Mouse (Mus musculus): ENCODE data around the gene Ccnf. TPM values are rescaled to one million over a fixed set of nuclear protein-coding genes. Genes with fewer than 3 reads are reported as not detected.

Ccnf gene
- polyA plus RNA-seq, 1 experiment from 2014 or later: 12.9 TPM

DNA sequence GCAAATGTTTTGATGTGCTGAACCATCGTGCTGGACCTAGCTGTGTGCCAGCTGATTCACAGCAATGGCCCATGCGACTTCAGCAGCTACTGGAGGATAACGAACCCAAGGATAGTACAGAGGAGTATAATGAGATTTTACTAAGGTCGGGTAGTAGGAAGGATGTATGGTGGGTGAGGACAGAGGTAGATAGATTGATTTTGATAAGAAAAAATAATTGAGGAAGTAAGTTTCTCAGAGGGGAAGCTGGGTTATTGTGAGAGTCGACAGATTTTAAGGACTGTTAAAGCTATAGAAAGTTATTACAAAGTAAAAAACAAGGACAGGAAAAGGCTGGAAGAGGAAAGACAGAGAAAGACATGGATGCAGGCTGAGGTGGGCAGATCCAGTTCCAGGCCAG is 8.4 kb upstream of the Ccnf start:
- no peak for ATAC-seq
- H3K27me3 ChIP-seq: no peaks in the 10 kb centered on the region
- in situ Hi-C loops (cut with MboI; ENCODE audit: low pct_unique_long_range_greater_than_20kb): no loop called here
- ChIA-PET POLR2A (no interaction called here), CTCF (interaction anchor here (1.2 kb wide), 1 partner anchor 9 kb away, joined by 3 read pairs; no protein-coding TSS in a partner anchor)
- DNase-seq (ENCODE audit: low read depth, low spot score): no peak
- no peak for TF ChIP-seq CTCF (IDR thresholded peaks at IDR 0.05)

DNA sequence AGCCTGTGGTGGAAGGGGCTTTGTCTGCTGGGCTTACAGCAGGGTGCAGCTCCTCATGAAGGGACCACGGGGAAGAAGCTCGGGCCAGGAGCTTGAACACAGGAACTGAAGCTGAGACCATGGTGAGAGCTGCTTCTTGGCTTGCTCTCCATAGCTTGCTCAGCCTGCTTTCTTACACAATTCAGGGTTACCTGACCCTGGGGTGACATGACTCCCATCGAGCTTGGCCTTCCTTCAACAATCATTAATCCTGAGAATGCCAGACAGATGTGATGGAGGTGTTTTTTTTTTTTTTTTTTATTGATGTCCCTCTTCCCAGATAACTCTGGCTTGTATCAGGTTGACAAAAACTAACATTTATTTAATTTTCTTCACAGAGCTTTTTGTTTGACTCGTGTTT is 7.7 kb upstream of the Ccnf start:
- DNase-seq (ENCODE audit: low read depth, low spot score): no peak
- no peak for TF ChIP-seq CTCF (IDR thresholded peaks at IDR 0.05)
- no peaks in the 10 kb centered on the region for H3K27me3 ChIP-seq
- ATAC-seq: no peak
- POLR2A ChIA-PET: interaction anchor here (0.7 kb wide), 2 partner anchors 28 to 262 kb away, joined by 3 to 5 read pairs; no protein-coding TSS in a partner anchor
- in situ Hi-C loops (cut with MboI; ENCODE audit: low pct_unique_long_range_greater_than_20kb): no loop called here
- CTCF ChIA-PET: interaction anchor here (1.2 kb wide), 1 partner anchor 9 kb away, joined by 3 read pairs; no protein-coding TSS in a partner anchor

DNA sequence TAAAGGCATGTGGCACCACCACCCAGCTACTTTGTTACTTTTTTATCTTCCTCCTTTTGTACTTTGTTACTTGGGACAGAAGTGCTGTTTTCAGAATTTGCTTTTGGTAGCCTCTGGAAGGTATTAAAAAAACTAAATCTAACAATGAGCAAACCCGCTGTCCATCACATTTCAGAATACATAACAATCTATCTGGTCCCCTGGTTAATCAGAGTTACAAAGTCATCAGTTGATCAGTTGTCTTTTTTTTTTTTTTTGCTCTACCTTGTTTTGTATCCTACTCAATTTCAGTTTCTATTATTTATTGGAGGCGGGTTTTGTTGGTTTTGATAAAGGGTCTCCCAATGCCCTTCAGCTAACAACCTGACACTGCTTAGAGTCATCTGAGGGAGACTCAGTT is 1.0 kb upstream of the Ccnf start:
- ATAC-seq (no peak), DNase-seq (ENCODE audit: low read depth, low spot score) (no peak)
- POLR2A ChIA-PET: no interaction called here
- CTCF ChIA-PET: interaction anchor here (1.2 to 1.8 kb wide), 2 partner anchors 23 to 100 kb away, joined by 3 to 4 read pairs; partner anchors contain the start of gene Abca3
- TF ChIP-seq CTCF (IDR thresholded peaks at IDR 0.05): no peak
- no peaks in the 10 kb centered on the region for H3K27me3 ChIP-seq
- in situ Hi-C loops (cut with MboI; ENCODE audit: low pct_unique_long_range_greater_than_20kb): no loop called here

DNA sequence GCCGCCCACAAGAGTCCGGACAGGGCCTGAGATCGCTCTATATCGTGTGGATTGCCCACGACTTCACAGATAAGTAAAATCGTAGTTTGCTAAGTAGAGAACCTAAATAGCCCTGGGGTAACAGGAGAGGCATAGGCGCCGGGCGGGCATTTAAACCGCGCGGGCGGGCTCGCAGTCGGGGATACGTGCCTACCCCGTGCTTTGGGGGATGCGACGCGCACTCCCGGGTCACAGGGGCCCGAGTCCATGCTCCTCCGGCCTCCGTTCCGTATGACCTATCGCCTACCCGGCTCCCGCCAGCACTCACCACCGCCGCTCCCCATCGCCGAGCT is 330 bp downstream of the Ccnf start:
- no peak for DNase-seq (ENCODE audit: low read depth, low spot score)
- ChIA-PET CTCF (interaction anchor here (1.2 to 1.5 kb wide), 2 partner anchors 17 to 24 kb away, joined by 3 read pairs; no protein-coding TSS in a partner anchor), POLR2A (interaction anchor here (0.6 kb wide), 1 partner anchor 40 kb away, joined by 3 read pairs; no protein-coding TSS in a partner anchor)
- no peak for TF ChIP-seq CTCF (IDR thresholded peaks at IDR 0.05)
- in situ Hi-C loops (cut with MboI; ENCODE audit: low pct_unique_long_range_greater_than_20kb): no loop called here
- no peaks in the 10 kb centered on the region for H3K27me3 ChIP-seq
- peak; percentile 17 for ATAC-seq

DNA sequence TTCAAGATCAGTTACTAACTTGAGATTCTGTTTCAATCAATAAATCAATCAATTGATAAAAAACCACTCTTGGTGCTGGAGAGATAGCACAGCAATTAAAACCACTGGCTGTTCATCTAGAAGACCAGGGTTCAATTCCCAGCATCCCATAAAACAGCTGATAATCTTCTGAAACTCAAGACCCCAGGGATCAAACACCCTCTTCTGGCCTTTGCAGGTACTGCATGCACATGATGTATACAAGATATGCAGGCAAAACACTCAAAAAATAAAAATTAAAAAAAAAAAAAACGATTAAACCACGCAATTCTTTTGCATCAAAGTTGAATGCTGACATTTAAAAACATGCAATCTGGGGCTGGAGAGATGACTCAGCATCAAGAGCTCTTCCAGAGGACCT is 2.6 kb downstream of the Ccnf start:
- no peak for TF ChIP-seq CTCF (IDR thresholded peaks at IDR 0.05)
- in situ Hi-C loops (cut with MboI; ENCODE audit: low pct_unique_long_range_greater_than_20kb): no loop called here
- ATAC-seq (no peak), DNase-seq (ENCODE audit: low read depth, low spot score) (no peak)
- ChIA-PET CTCF (interaction anchor here (1.1 kb wide), 1 partner anchor 12 kb away, joined by 5 read pairs; no protein-coding TSS in a partner anchor), POLR2A (no interaction called here)
- no peaks in the 10 kb centered on the region for H3K27me3 ChIP-seq

DNA sequence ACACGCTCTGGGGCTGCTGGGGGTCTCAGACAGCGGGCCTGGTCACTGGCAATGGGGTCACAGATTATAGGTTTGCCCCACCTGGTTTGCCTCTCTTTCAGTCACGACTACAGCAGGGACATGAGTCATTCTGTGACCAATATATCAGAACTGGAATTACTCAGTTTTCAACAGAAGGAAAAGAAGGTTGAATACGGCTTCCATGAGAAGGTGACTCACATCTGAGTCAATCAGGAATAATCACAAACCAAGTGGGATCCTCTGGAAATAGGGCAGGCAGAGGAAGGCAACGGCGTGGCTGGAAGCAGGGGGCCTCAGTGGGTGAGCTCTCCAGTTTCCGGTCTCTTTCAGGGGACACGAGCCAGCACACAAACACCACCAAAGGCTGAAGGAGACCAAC is 7.2 kb downstream of the Ccnf start:
- H3K27me3 ChIP-seq: no peaks in the 10 kb centered on the region
- TF ChIP-seq CTCF (IDR thresholded peaks at IDR 0.05): no peak
- in situ Hi-C loops (cut with MboI; ENCODE audit: low pct_unique_long_range_greater_than_20kb): no loop called here
- ChIA-PET POLR2A (no interaction called here), CTCF (interaction anchor here (0.9 to 1.3 kb wide), 2 partner anchors 10 to 100 kb away, joined by 3 to 5 read pairs; no protein-coding TSS in a partner anchor)
- DNase-seq (ENCODE audit: low read depth, low spot score) (no peak), ATAC-seq (no peak)

DNA sequence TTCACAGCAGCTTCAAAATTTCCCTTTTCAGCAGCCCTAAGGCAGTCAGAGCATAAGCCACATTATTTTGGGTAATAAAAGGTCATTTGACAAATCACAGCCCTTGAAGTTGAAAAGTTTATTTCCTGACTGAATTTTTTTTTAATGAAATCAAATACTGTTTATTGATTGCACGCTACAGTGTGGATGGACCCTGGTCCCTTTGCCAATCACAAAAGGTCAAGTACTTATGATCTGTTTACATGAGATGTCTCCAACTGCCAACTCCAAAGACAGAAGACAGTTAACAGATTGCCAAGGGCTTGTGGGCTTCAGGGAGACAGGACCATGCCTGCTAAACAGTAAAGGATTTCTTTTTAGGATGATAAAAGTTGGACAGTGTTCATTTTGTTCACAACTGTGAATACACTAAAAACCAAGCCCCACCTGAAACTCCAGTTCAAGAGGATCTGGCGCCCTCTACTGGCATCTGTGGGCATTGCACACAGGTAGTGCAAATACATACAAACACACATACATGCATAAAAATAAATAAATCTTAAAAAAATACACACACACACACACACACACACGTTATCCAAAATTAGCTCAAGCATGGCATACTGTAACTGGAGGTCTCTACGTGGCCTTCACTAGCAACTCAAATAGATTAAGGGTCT is 7.8 kb downstream of the Ccnf start:
- in situ Hi-C loops (cut with MboI; ENCODE audit: low pct_unique_long_range_greater_than_20kb): no loop called here
- POLR2A ChIA-PET: no interaction called here
- no peak for TF ChIP-seq CTCF (IDR thresholded peaks at IDR 0.05)
- DNase-seq (ENCODE audit: low read depth, low spot score): no peak
- no peak for ATAC-seq
- CTCF ChIA-PET: interaction anchor here (0.9 to 1.4 kb wide), 3 partner anchors 10 to 99 kb away, joined by 3 to 5 read pairs (median 4); no protein-coding TSS in a partner anchor
- H3K27me3 ChIP-seq: no peaks in the 10 kb centered on the region

DNA sequence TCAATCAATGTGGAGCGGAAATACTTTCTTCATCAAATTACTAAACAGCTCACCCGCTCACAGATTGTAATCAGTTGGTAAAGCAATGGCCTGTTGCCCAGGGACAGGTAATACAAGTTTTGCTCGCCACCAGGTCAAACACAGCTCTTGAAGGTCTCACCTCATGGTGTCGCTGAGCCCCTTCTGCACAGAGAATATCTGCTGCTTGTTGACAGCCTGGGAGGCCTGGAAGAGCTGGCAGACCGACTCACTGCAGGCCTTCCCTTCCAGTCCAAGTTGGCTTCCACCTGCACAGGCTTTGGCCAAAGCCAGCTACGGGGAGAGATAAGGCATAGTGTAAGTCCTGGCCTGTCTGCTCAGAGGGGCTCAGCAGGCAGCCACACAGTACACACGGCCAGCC is 14.4 kb downstream of the Ccnf start:
- ATAC-seq: no peak
- ChIA-PET CTCF (interaction anchor here (1.0 to 1.3 kb wide), 2 partner anchors 12 to 13 kb away, joined by 5 read pairs; no protein-coding TSS in a partner anchor), POLR2A (interaction anchor here (1.2 kb wide), 1 partner anchor 21 kb away, joined by 3 read pairs; no protein-coding TSS in a partner anchor)
- no peaks in the 10 kb centered on the region for H3K27me3 ChIP-seq
- in situ Hi-C loops (cut with MboI; ENCODE audit: low pct_unique_long_range_greater_than_20kb): no loop called here
- DNase-seq (ENCODE audit: low read depth, low spot score): no peak
- TF ChIP-seq CTCF (IDR thresholded peaks at IDR 0.05): no peak

DNA sequence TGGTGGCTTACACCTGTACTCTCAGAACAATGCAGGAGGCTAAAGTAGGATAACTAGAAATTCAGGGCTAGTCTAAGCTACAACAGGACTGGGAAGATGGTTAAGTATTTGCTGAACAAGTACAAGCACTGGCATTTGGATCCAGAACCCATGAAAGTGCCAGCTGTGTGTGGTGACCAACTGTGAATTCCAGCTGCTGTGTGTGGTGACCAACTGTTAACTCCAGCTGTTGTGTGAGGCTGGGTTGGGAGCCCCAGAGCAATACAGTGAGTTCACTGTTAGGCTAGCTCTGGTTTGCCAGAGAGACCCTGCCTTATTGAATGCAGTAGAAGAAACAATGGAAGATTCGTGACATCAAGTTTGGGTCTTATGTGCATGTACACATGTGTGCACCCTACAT is 14.8 kb downstream of the Ccnf start:
- TF ChIP-seq CTCF (IDR thresholded peaks at IDR 0.05): no peak
- no peaks in the 10 kb centered on the region for H3K27me3 ChIP-seq

DNA sequence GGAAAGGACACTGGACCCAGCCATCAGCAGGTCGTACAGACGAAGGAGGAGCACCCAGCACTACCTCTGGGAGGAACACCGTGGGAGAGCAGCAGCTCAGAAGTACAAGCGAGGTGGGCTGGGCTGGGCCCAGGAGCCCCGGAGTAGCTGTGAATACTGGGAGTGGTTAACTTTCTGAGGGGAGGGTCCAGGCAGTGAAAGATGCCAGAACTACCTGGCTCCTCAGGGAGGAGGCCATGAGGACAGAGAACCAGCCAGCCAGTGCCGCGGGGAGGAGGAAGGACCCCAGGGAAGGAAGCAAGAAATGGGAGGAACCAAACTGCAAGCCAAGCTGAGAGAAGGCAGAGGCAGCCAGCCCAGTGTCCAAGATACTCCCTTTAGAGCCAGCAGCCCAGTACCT is 23.3 kb downstream of the Ccnf start:
- DNase-seq (ENCODE audit: low read depth, low spot score) (no peak), ATAC-seq (no peak)
- ChIA-PET CTCF (no interaction called here), POLR2A (interaction anchor here (0.6 kb wide), 1 partner anchor 146 kb away, joined by 3 read pairs; no protein-coding TSS in a partner anchor)
- H3K27me3 ChIP-seq: no peaks in the 10 kb centered on the region
- in situ Hi-C loops (cut with MboI; ENCODE audit: low pct_unique_long_range_greater_than_20kb): no loop called here
- TF ChIP-seq CTCF (IDR thresholded peaks at IDR 0.05): no peak

More for the DNA sequence above, 14.8 kb downstream of the Ccnf start:
- CTCF ChIA-PET: interaction anchor here (1.0 to 1.3 kb wide), 2 partner anchors 12 kb away, joined by 5 read pairs; no protein-coding TSS in a partner anchor
- ATAC-seq (no peak), DNase-seq (ENCODE audit: low read depth, low spot score) (no peak)
- in situ Hi-C loops (cut with MboI; ENCODE audit: low pct_unique_long_range_greater_than_20kb): no loop called here
- POLR2A ChIA-PET: interaction anchor here (1.2 kb wide), 1 partner anchor 20 kb away, joined by 3 read pairs; no protein-coding TSS in a partner anchor

DNA sequence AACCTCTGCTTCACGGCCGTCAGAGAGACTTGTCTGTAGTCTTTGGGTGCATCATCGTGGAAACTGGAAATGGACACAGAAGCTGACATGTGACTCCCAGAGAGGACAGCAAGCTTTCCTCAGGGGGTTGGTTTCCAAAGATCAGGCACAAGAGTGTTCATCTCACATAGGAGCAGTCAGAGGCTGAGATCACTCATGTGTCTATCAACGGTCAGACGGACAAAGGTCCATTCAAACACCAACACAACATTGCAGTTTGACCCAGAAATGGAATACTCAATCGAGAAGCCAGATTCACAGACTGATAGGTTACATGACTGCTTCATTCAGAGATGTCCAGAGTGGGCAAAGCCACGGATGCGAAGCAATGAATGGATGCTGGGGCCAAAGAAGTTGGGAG is 24.6 kb downstream of the Ccnf start:
- in situ Hi-C loops (cut with MboI; ENCODE audit: low pct_unique_long_range_greater_than_20kb): no loop called here
- DNase-seq (ENCODE audit: low read depth, low spot score) (no peak), ATAC-seq (no peak)
- ChIA-PET CTCF (interaction anchor here (1.4 kb wide), 1 partner anchor 13 kb away, joined by 3 read pairs; no protein-coding TSS in a partner anchor), POLR2A (no interaction called here)
- TF ChIP-seq CTCF (IDR thresholded peaks at IDR 0.05): no peak
- H3K27me3 ChIP-seq: no peaks in the 10 kb centered on the region
